Mouse (Mus musculus): ENCODE data around the gene Poc1b.

The Poc1b gene

DNA sequence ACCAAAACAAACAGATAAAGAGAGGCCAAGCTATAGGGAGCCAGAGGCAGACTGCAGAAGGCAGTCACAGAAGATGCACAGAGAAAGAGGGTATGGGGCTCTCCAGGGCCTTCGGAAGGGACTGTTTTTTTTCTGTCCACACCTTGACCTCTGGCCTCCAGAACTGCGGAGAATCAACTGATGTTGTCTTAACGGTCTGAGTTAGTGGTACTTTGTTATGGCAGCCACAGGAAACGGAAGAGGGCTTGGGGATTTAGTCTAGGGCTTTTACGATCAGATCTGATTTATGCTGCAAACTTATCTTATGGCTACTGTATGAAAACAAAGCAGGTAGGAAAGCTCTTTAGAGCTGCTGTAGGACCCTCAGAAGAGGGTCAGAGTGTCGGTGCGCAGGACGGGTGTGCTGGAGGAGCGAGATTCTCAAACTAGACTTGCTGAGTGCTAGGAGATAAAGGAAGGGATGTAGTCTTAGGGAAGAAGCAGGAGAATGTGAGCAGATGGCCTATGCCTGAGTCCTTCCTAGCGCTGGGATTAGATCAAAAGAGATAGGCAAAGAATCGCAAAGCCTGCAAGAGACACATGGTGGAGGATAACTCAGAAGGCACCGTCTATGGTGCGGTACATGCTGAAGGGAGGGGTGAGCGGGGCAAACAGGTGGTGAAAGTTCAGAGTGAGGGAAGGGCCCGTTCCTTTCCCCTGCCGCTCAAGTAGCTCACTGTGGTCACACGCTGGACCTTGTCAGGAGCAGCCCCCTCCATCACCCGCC lies 8.8 kb downstream of the Poc1b start:
- peak; percentile 44 for DNase-seq (ENCODE audit: low read depth)

DNA sequence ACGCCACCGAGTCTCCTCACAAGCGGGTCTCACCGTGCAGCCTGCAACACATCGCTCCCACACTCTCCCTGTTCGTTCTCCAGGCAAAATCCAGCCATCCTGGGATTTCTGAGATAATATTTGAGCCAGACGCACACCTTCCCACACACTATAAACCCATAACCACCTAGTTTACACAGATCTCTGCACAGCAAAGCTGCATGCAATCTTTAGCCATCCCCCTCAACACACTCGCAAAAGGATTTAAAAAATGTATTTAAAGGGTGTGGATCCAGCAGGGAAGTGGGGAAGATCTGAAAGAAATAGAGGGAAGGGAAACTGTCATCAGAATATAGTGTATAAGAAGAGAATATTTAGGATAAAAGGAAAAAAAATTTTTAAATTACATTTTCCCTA lies 9.4 kb downstream of the Poc1b start:
- no peak for DNase-seq (ENCODE audit: low read depth)

GRCm38 (mm10) chr10:99116650-99117615 lies 10.1 kb downstream of the Poc1b start:
- peak; percentile 52 for DNase-seq (ENCODE audit: low read depth)

DNA sequence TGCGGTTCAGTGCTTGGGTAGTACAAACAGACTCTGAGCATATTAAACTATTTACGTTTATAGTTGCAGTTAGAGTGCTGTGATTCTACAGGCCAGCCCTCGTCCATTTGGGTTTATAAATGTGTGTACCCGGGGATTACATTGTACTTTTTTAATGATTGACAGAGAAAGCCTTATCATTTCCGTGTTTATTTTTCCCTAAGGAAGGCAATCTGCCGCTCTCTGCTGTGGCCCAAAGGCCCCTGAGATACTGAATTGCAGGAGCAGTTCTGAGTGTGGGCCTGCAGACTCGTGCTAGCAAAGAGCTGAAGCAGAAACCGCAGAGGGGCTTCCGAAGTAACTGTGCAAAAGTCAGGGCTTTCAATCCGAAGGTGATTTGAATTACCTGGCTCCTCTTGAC lies 11.0 kb downstream of the Poc1b start:
- DNase-seq (ENCODE audit: low read depth) = no peak

DNA sequence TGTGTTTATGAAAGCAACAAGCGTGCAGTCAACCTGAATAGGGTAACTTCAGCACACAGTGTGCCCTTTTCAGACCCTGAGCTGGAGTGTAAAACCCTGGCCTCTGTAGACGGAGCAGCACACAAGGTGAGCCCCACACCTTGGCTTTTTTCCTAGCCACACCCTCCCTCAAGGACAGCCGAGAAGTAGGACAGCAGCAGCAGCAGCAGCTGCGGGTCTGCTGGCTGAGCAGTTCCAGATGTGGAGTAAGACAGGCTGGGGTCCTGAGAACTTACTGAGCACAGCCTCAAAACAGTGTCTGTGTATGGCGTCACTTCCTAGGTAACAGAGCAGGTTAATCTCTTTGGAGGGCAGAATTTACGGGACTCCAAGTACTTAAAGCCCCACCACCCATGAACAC lies 11.9 kb downstream of the Poc1b start:
- no peak for DNase-seq (ENCODE audit: low read depth)

GRCm38 (mm10) chr10:99119471-99119870 lies 12.6 kb downstream of the Poc1b start:
- no peak for DNase-seq (ENCODE audit: low read depth)

DNA sequence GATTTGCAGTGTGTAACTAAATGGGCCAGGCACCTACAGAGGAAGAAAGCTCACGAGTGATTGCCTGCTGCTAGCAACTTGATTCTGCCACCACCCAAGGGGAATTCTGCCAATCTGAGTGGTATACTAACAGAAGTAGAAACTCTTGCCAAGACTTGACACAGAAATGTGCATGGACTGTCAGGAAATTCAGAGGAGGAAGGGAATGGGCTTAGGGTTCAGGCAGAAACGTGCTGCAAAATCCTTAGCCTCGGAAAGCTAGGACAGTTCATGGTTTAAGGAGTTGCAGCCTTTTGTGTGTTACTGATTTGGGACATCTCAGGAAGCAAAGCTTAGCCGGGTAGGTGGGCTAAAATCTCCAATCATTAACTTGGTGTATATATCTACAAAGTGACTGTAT lies 19.4 kb downstream of the Poc1b start, which contains the start of gene Phxr2:
Phxr2 (minus strand) TSS at position 101 of the 400 bp plus-strand sequence.
- no peak for DNase-seq (ENCODE audit: low read depth)

DNA sequence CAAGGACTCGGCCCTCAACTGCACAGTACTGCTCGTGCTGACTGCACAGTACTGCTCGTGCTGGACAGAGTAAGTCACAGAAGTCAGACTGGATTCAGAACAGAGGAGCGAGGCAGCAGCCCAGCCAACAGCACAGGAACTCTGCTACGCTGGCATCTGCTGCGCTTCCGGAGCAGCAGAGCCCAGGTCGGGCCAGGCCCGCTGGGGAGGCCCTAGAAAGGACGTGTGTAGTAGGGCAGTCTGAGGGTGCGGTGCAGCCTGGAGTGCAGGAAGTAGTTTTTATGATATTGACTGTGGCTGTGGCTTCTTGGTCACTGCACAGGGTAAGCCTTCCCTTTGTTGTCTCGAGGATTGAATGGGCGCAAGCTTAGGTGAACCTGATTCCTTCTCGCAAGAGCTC lies 20.1 kb downstream of the Poc1b start:
- DNase-seq (ENCODE audit: low read depth) = peak; percentile 71

GRCm38 (mm10) chr10:99127691-99128261 lies 20.9 kb downstream of the Poc1b start:
- peak; percentile 65 for DNase-seq (ENCODE audit: low read depth)

GRCm38 (mm10) chr10:99130611-99131010 lies 23.8 kb downstream of the Poc1b start:
- no peak for DNase-seq (ENCODE audit: low read depth)

DNA sequence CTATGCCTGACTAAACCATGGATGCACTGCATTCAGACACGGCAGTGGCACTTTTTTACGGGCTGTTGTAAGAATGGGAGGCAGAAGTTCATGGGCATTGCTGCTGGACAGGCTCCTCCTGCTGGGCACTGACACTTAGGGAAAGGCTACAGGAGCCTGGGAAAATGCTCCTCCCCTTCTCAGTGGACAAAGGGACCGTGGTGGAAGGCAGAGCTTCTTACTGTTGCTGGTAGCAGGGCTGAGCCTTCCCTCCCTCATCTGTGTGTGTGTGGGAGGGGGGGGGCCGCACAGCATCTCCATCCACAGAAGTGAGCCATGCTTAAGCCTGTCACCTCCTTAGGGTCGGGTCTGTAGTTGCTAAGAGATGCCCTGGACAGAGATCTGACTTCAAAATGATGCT lies 24.5 kb downstream of the Poc1b start:
- no peak for DNase-seq (ENCODE audit: low read depth)

DNA sequence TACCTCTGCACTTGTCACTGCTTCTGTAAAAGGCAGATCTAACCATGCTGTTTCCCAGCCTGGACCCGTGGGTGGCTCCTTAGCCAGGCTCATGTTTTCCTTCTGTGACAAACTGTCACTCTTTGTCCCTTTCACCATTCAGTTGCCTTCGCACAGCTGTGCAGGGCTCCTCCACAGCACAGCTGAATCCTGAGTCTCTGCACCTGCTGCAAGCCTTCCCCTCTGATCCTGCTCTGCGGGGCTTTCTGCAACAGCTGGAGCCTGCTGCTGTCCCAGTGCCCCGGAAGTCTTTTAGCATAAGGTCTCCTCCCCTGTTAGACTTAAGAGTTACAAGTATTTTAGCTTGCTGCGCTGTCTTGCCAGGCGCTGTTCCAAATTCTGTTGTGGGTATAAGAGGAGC lies 25.4 kb downstream of the Poc1b start:
- no peak for DNase-seq (ENCODE audit: low read depth)

DNA sequence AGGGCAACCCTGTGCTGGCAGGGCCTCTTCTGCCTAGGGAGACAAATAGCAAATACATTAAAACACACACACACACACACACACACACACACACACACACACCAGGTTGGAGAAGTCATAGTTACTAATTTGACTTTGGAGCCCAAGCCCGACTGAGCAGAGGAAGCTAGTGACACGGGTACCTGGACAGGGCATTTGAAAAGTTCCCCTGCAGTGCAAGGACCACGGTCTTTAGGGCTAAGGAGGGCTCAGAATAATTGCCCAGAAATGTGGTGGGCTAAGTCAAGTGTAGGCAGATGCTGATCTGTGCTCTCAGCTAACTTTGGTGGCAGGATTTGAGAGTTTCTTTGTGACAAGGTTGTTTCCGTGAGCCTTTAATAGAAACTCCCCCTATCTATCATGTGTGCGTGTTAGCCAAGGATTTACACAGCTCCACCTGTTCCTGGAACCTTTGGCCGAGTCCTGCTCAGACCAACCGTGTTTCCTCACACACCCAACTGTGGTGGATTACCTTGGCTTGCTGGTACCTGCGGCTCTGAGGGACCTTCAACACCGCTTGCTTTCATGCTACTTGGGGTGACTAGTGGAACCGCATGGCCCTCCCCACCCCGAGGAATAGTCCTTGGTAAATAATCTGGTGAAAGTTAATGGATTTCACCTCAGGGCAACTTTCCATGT lies 25.9 kb downstream of the Poc1b start:
- DNase-seq (ENCODE audit: low read depth) = no peak

GRCm38 (mm10) chr10:99133321-99133875 lies 26.6 kb downstream of the Poc1b start:
- no peak for DNase-seq (ENCODE audit: low read depth)

GRCm38 (mm10) chr10:99136337-99136736 lies 29.5 kb downstream of the Poc1b start:
- DNase-seq (ENCODE audit: low read depth) = no peak

GRCm38 (mm10) chr10:99145611-99146010 lies 38.8 kb downstream of the Poc1b start:
- DNase-seq (ENCODE audit: low read depth) = no peak

DNA sequence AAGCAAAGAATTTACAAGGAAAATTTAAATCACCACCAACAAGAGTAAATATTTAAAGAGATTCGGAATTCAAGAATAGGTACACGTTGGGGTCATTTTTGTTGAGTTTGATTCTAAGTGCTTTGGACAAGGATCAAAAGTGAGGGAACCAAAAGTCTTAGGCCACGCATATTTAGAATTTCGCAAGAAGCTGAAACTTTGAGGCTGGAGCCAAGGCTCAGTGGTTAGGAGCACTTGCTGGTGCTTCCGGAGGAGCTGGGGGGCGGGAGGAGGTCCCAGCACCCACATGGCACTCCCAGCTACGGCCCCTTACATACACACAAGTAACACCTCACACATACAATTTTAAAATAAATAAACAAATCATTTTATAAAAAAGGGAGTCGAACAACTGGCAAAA lies 39.8 kb downstream of the Poc1b start:
- DNase-seq (ENCODE audit: low read depth) = no peak

GRCm38 (mm10) chr10:99150016-99150415 lies 43.2 kb downstream of the Poc1b start:
- no peak for DNase-seq (ENCODE audit: low read depth)

- no peak for DNase-seq (ENCODE audit: low read depth)
Observed at GRCm38 (mm10) chr10:99151580-99151979, 44.7 kb downstream of the Poc1b start.

DNA sequence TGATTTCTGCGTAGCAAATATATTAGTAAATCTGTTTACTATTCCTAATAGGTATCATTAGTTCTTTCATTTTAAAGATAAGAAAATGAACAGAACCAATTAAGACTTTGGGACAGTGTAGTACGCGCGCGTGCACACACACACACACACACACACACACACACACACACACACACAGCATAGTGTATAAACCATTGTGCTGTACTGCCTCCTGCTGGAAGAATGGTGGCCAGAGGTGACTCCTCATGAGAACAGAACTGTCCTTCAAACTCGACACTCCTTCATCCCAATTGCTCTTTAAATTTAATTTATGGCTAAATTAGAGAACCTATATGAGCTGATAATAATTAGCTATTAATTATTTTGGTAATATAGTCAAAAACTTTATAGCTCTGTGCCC lies 45.2 kb downstream of the Poc1b start:
- DNase-seq (ENCODE audit: low read depth) = peak; percentile 73

DNA sequence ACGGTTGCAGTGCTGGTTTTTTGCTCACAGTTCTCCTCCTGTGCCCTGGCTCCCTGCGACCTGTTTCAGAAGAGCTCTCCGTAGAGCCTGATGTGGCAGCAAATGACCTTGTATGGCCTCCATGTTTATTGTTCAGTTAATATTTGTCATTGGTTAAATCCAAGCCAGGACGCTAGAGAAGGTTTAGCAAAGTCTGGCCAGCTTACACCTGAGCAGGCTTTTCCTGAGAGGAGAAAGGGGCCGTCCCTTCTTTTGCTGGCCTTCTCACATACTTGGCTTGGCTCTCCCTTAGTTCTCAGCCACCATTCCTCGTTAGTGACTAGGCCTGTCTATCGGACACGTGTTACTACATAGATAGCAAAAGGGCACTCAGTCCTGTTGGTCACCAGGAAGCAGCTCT lies 47.8 kb downstream of the Poc1b start:
- no peak for DNase-seq (ENCODE audit: low read depth)

GRCm38 (mm10) chr10:99156808-99157207 lies 50.0 kb downstream of the Poc1b start:
- DNase-seq (ENCODE audit: low read depth) = peak; percentile 36

Data from induced T-regulatory cell, adult 2 months (primary cell).